Mouse (Mus musculus): ENCODE results near the gene Zfp646. TPM values are rescaled to one million over a fixed set of nuclear protein-coding genes. Genes with fewer than 3 reads are reported as not detected.
"Not testable (repeated sequence)": the region's sequence is repeated elsewhere in the genome, so short reads cannot be mapped to it uniquely, and the experiment has no call there.

The Zfp646 gene
- polyA plus RNA-seq (2011; ENCODE audit: insufficient read depth, insufficient read length, low read depth, missing spikeins) = 42.5 TPM in 2 replicates

DNA sequence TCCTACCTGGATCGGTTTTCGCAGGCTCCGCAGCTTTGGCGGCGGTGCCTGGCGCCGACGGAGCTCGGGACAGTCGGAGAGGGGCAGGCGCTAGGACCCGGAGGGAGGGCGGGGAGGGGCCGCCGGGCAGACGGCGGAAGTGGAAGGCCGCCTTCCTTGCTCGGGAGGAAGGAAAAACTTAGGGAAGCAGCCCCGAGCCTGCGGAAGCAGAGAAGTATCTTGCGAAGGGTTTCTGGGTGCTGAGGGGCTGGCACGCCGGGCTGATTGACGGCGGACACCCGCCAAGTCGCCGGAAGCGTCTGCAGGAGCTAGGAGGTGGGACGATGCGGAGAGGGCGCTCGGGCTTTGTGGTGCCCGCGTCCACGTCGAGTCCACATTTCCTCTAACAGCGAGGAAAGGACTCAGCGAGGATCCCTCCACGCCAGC is at the start of gene Zfp646:
TSS of gene Zfp646 (plus strand) at position 181 of the 426 bp plus-strand sequence.
- TF ChIP-seq POLR2A (IDR thresholded peaks at IDR 0.05; ENCODE audit: insufficient read depth, low read length) (no peak), EP300 (IDR thresholded peaks at IDR 0.05; ENCODE audit: insufficient read depth, low read depth, low read length) (no peak), CTCF (IDR thresholded peaks at IDR 0.05; ENCODE audit: low read depth, low read length) (no peak)
- Histone ChIP-seq H3K4me1 (ENCODE audit: control insufficient read depth, insufficient read depth, low read length) (no peaks in the 10 kb centered on the region), H3K36me3 (ENCODE audit: control insufficient read depth, insufficient read depth, low read length, poor library complexity, severe bottlenecking) (peaks cover 23% of the 10 kb centered on the region), H3K27me3 (ENCODE audit: control insufficient read depth, insufficient read depth, low read length, poor library complexity, severe bottlenecking) (no peaks in the 10 kb centered on the region), H3K4me3 (ENCODE audit: low read depth, low read length) (peak within 1 kb of the TSS; percentile 86), H3K9ac (ENCODE audit: low read depth, poor library complexity, severe bottlenecking) (peak within 1 kb of the TSS; percentile 95), H3K9me3 (replicated peaks; ENCODE audit: control insufficient read depth, insufficient read depth, low read length, poor library complexity, severe bottlenecking) (no peaks in the 10 kb centered on the region), H3K27ac (ENCODE audit: insufficient read depth, low read length) (peak within 1 kb of the TSS; percentile 60)

DNA sequence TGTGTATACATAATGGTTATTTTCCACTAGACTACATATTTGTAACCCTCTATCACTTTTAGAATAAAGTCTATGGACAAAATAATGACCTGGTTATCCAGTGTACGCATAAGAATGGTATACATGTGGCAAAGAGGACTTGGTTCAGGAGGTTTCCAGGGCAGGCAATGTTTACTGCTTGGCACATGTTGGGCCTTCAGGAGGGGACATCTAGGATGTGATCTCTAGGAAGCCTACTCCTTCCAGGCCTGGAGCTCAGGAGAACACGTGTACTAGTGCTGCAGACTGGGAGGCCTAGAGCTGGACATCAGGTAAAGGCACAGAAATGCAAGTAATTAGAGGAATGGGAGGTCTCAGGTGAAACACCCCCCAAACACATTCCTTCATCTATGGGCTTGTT is 40.5 kb upstream of the Zfp646 start:
- no peak overlapping the region for H3K9ac ChIP-seq (ENCODE audit: low read depth, poor library complexity, severe bottlenecking)
- H3K36me3 ChIP-seq (ENCODE audit: control insufficient read depth, insufficient read depth, low read length, poor library complexity, severe bottlenecking) = no peaks in the 10 kb centered on the region
- H3K4me1 ChIP-seq (ENCODE audit: control insufficient read depth, insufficient read depth, low read length) = no peaks in the 10 kb centered on the region
- no peaks in the 10 kb centered on the region for H3K27me3 ChIP-seq (ENCODE audit: control insufficient read depth, insufficient read depth, low read length, poor library complexity, severe bottlenecking)
- TF ChIP-seq EP300 (IDR thresholded peaks at IDR 0.05; ENCODE audit: insufficient read depth, low read depth, low read length) (no peak), CTCF (IDR thresholded peaks at IDR 0.05; ENCODE audit: low read depth, low read length) (no peak), POLR2A (IDR thresholded peaks at IDR 0.05; ENCODE audit: insufficient read depth, low read length) (no peak)
- H3K4me3 ChIP-seq (ENCODE audit: low read depth, low read length) = no peak overlapping the region
- H3K27ac ChIP-seq (ENCODE audit: insufficient read depth, low read length) = no peak overlapping the region
- H3K9me3 ChIP-seq (replicated peaks; ENCODE audit: control insufficient read depth, insufficient read depth, low read length, poor library complexity, severe bottlenecking) = no peaks in the 10 kb centered on the region

DNA sequence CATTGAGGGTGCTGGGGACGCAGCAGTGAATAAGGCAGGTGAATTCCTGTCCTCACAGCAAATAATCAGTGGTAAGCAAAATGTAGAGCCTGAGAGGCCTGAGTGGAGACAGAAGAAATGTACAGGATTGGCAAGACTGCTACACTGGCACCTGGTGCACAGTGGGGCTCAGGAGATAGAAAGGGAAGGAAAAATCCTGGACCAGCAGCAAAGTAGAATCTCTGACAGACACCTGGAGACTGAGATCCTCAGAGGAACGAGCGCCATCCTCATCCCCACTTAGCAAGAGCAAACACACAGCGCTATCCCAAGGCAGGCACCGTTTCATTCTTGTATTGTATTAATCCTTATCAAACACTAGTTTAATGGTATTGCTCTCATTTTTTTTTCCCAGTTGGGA is 38.5 kb upstream of the Zfp646 start:
- no peak overlapping the region for H3K9ac ChIP-seq (ENCODE audit: low read depth, poor library complexity, severe bottlenecking)
- no peak for TF ChIP-seq EP300 (IDR thresholded peaks at IDR 0.05; ENCODE audit: insufficient read depth, low read depth, low read length)
- no peak for TF ChIP-seq CTCF (IDR thresholded peaks at IDR 0.05; ENCODE audit: low read depth, low read length)
- TF ChIP-seq POLR2A (IDR thresholded peaks at IDR 0.05; ENCODE audit: insufficient read depth, low read length) = no peak
- no peaks in the 10 kb centered on the region for H3K9me3 ChIP-seq (replicated peaks; ENCODE audit: control insufficient read depth, insufficient read depth, low read length, poor library complexity, severe bottlenecking)
- H3K36me3 ChIP-seq (ENCODE audit: control insufficient read depth, insufficient read depth, low read length, poor library complexity, severe bottlenecking) = no peaks in the 10 kb centered on the region
- H3K4me3 ChIP-seq (ENCODE audit: low read depth, low read length) = no peak overlapping the region
- no peak overlapping the region for H3K27ac ChIP-seq (ENCODE audit: insufficient read depth, low read length)
- H3K4me1 ChIP-seq (ENCODE audit: control insufficient read depth, insufficient read depth, low read length) = no peaks in the 10 kb centered on the region
- H3K27me3 ChIP-seq (ENCODE audit: control insufficient read depth, insufficient read depth, low read length, poor library complexity, severe bottlenecking) = no peaks in the 10 kb centered on the region

GRCm38 (mm10) chr7:127837878-127838277 is 38.1 kb upstream of the Zfp646 start:
- not testable (repeated sequence) for H3K9me3 ChIP-seq (replicated peaks; ENCODE audit: control insufficient read depth, insufficient read depth, low read length, poor library complexity, severe bottlenecking); H3K27ac ChIP-seq (ENCODE audit: insufficient read depth, low read length); H3K4me1 ChIP-seq (ENCODE audit: control insufficient read depth, insufficient read depth, low read length); H3K9ac ChIP-seq (ENCODE audit: low read depth, poor library complexity, severe bottlenecking); H3K4me3 ChIP-seq (ENCODE audit: low read depth, low read length); H3K36me3 ChIP-seq (ENCODE audit: control insufficient read depth, insufficient read depth, low read length, poor library complexity, severe bottlenecking); H3K27me3 ChIP-seq (ENCODE audit: control insufficient read depth, insufficient read depth, low read length, poor library complexity, severe bottlenecking)

DNA sequence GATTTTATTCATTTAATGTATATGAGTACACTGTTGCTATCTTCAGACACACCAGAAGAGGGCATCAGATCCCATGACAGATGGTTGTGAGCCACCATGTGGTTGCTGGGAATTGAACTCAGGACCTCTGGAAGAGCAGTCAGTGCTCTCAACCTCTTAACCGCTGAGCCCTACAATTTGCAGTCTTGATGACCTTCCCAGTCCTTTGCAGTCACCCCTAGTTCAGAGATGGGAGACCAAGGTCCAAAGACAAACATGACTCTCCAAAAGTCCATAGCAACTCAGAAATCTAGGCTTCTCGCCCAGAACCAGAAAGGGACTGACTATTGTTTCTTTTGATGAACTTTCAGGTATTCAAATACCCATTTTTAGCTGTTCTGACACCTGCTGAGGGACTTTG is 36.0 kb upstream of the Zfp646 start:
- H3K4me1 ChIP-seq (ENCODE audit: control insufficient read depth, insufficient read depth, low read length); H3K9ac ChIP-seq (ENCODE audit: low read depth, poor library complexity, severe bottlenecking); H3K4me3 ChIP-seq (ENCODE audit: low read depth, low read length); H3K9me3 ChIP-seq (replicated peaks; ENCODE audit: control insufficient read depth, insufficient read depth, low read length, poor library complexity, severe bottlenecking); H3K36me3 ChIP-seq (ENCODE audit: control insufficient read depth, insufficient read depth, low read length, poor library complexity, severe bottlenecking); H3K27me3 ChIP-seq (ENCODE audit: control insufficient read depth, insufficient read depth, low read length, poor library complexity, severe bottlenecking); H3K27ac ChIP-seq (ENCODE audit: insufficient read depth, low read length): not testable (repeated sequence)

GRCm38 (mm10) chr7:127840886-127841285 is 35.1 kb upstream of the Zfp646 start:
- Histone ChIP-seq H3K36me3 (ENCODE audit: control insufficient read depth, insufficient read depth, low read length, poor library complexity, severe bottlenecking) (no peaks in the 10 kb centered on the region), H3K4me1 (ENCODE audit: control insufficient read depth, insufficient read depth, low read length) (no peaks in the 10 kb centered on the region), H3K9ac (ENCODE audit: low read depth, poor library complexity, severe bottlenecking) (peak overlapping the region; percentile 73), H3K4me3 (ENCODE audit: low read depth, low read length) (peak overlapping the region; percentile 63), H3K27me3 (ENCODE audit: control insufficient read depth, insufficient read depth, low read length, poor library complexity, severe bottlenecking) (no peaks in the 10 kb centered on the region), H3K9me3 (replicated peaks; ENCODE audit: control insufficient read depth, insufficient read depth, low read length, poor library complexity, severe bottlenecking) (no peaks in the 10 kb centered on the region), H3K27ac (ENCODE audit: insufficient read depth, low read length) (peak overlapping the region; percentile 6; the same call in 1 of the 2 replicates)
- TF ChIP-seq CTCF (IDR thresholded peaks at IDR 0.05; ENCODE audit: low read depth, low read length) = no peak
- no peak for TF ChIP-seq EP300 (IDR thresholded peaks at IDR 0.05; ENCODE audit: insufficient read depth, low read depth, low read length)
- TF ChIP-seq POLR2A (IDR thresholded peaks at IDR 0.05; ENCODE audit: insufficient read depth, low read length) = no peak
